ENCODE assay signal across 17 mouse cellular contexts in genomic region chr8:79379971-79380370, GRCm38 (mm10).
"Had no signal": no experiment of that assay in that cellular context is flagged by ENCODE, and none has a peak within 500 bp of the region (broad histone marks: within the 10 kb centered on the region; RNA-seq: fewer than 3 reads in every experiment).

No protein-coding gene starts in this region.

- H3K9ac ChIP-seq: kidney, embryonic 15.5 days; limb, embryonic 12.5 days; limb, embryonic 15.5 days; liver, embryonic 12.5 days; liver, embryonic 15.5 days had no signal

- H3K27me3 ChIP-seq: kidney, embryonic 15.5 days; limb, embryonic 12.5 days; limb, embryonic 15.5 days had no signal

- H3K27ac ChIP-seq: kidney, embryonic 15.5 days; limb, embryonic 12.5 days; limb, embryonic 15.5 days; liver, embryonic 12.5 days; liver, embryonic 15.5 days had no signal

- H3K36me3 ChIP-seq: liver, embryonic 12.5 days; liver, embryonic 15.5 days had no signal

- H3K4me3 ChIP-seq: kidney, embryonic 15.5 days; limb, embryonic 12.5 days; limb, embryonic 15.5 days; liver, embryonic 12.5 days; liver, embryonic 15.5 days had no signal

- DNase-seq: kidney, adult 11 months; kidney, postnatal 14 days; kidney, postnatal 4 days; left cerebral cortex, postnatal 4 days; lung, adult 2 months; lung, postnatal 14 days; lung, postnatal 4 days; midbrain, embryonic 14.5 days; thymus, adult 2 months; thymus, postnatal 14 days; thymus, postnatal 4 days had no signal

- H3K9me3 ChIP-seq: kidney, embryonic 15.5 days; limb, embryonic 12.5 days; limb, embryonic 15.5 days; liver, embryonic 12.5 days; liver, embryonic 15.5 days had no signal

- H3K4me2 ChIP-seq: kidney, embryonic 15.5 days; limb, embryonic 12.5 days; limb, embryonic 15.5 days; liver, embryonic 12.5 days; liver, embryonic 15.5 days; midbrain, embryonic 11.5 days had no signal
